Mouse (Mus musculus) forebrain, embryonic 11.5 days (tissue): Measurements from ENCODE around the gene Smyd2. TPM values are rescaled to one million over a fixed set of nuclear protein-coding genes. Genes with fewer than 3 reads are reported as not detected.

Source experiments
- ATAC-seq: fragments of 200-750 bp; cut with Nextera tagmentation; replicated peaks from 2 replicates; pipeline ENCODE4 v1.8.0; 2017; ENCODE audit warnings: moderate TSS enrichment; ENCODE audit not compliant: low FRiP score
- DNase-seq: peaks from one replicate; pipeline ENCODE4 v3.0.0-alpha.2; 2017; ENCODE audit warnings: low spot score
- H3K27ac ChIP-seq: fragments of 300-500 bp; sonication (generic); 2 replicates; pipeline ENCODE4 v1.5.1; 2014; ENCODE audit warnings: low read depth, low read length
- H3K27me3 ChIP-seq: fragments of 300-500 bp; sonication (generic); 2 replicates; pipeline ENCODE4 v1.6.1; 2014; ENCODE audit warnings: mild to moderate bottlenecking, low read length, mixed read lengths; ENCODE audit not compliant: control insufficient read depth, insufficient read depth
- H3K36me3 ChIP-seq: fragments of 300-500 bp; sonication (generic); 2 replicates; pipeline ENCODE4 v1.6.1; 2014; ENCODE audit warnings: mild to moderate bottlenecking, low read length, moderate library complexity, mixed read lengths; ENCODE audit not compliant: control insufficient read depth, insufficient read depth
- H3K4me1 ChIP-seq: fragments of 300-500 bp; sonication (generic); replicated peaks from 2 replicates; pipeline ENCODE4 v1.6.1; 2014; ENCODE audit warnings: low read length, mixed read lengths; ENCODE audit not compliant: control insufficient read depth, insufficient read depth
- H3K4me2 ChIP-seq: fragments of 300-500 bp; sonication (generic); 2 replicates; pipeline ENCODE4 v1.6.1; 2014; ENCODE audit warnings: low read depth, mild to moderate bottlenecking, low read length, moderate library complexity, mixed read lengths; ENCODE audit not compliant: severe bottlenecking
- H3K4me3 ChIP-seq: fragments of 300-500 bp; sonication (generic); 2 replicates; pipeline ENCODE4 v1.5.1; 2014; ENCODE audit warnings: low read depth, low read length
- H3K9ac ChIP-seq: fragments of 300-500 bp; sonication (generic); 2 replicates; pipeline ENCODE4 v1.6.1; 2014; ENCODE audit warnings: low read length
- H3K9me3 ChIP-seq: fragments of 300-500 bp; sonication (generic); 2 replicates; pipeline ENCODE4 v1.6.1; 2016; ENCODE audit warnings: low read length, mixed read lengths; ENCODE audit not compliant: control insufficient read depth
- WGBS: fragments of 180-500 bp; shearing (Covaris S2); extraction: QIAGEN DNeasy Blood & Tissue Kit; methylation state at CpG from one replicate; pipeline ENCODE4 v1.1.7; 2014; 5-methylcytosine and 5-hydroxymethylcytosine counted together
- polyA plus RNA-seq: library from polyadenylated mRNA; unstranded; fragments of >200 nt; fragmentation: Nextera tagmentation; extraction: Ambion mirVana; gene quantifications from 2 replicates; pipeline ENCODE4 v1.2.1, GENCODE M21; 2014

Gene Smyd2
- polyA plus RNA-seq, 1 experiment from 2014 or later, result 43.1 TPM

DNA sequence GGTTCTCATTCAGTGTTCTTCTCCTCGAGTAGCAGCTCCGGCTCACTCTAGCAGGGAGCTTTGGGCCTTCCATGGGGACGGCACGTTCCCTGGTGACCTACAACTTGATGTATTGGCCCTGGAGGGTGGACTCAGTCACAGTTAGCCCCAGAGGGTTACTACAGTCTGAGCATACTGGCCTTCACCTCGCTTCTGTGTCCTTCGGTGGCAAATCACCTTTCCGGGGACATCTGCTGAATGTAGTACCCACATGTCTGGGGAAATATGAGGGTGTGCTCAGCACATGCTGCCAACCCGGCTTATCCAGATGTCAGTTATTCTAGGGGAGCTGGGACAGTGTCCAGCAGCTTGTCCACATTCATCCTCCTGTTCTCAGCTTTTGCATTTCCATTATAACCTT is 48.6 kb downstream of the Smyd2 start:
- H3K9ac ChIP-seq, result no peak overlapping the region
- H3K9me3 ChIP-seq, result no peaks in the 10 kb centered on the region
- no peaks in the 10 kb centered on the region for H3K36me3 ChIP-seq
- no peak overlapping the region for H3K4me3 ChIP-seq
- no peak overlapping the region for H3K27ac ChIP-seq
- DNase-seq (no peak), ATAC-seq (no peak)
- H3K27me3 ChIP-seq, result no peaks in the 10 kb centered on the region
- H3K4me1 ChIP-seq, result no peaks in the 10 kb centered on the region
- WGBS, result 92% methylated on average over 8 of the region's 8 CpGs
- H3K4me2 ChIP-seq, result no peak overlapping the region

DNA sequence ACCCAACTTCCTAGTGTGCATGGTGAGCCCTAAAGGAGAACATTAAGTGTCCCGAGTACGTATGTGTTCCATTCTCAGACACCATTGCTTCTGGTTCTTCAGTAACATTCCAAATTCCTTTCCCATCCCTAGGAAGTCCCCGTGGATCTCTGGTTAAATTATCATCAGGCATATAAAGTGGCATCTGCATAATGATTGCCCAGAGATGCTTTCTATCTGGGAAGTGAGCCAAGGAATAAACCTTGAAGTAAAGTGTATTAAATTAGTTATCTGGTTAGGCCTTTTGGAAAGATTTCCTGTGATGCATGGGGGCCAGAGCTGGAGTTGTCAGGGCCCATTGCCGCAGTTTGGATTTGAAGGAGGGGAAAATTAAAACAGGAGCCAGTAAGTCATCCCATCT is 50.1 kb downstream of the Smyd2 start:
- Histone ChIP-seq H3K4me1 (no peaks in the 10 kb centered on the region), H3K36me3 (no peaks in the 10 kb centered on the region), H3K27me3 (no peaks in the 10 kb centered on the region), H3K4me3 (no peak overlapping the region), H3K9ac (no peak overlapping the region), H3K4me2 (no peak overlapping the region), H3K27ac (no peak overlapping the region), H3K9me3 (no peaks in the 10 kb centered on the region)
- 95% methylated on average over 4 of the region's 4 CpGs for WGBS
- ATAC-seq, result no peak
- no peak for DNase-seq

DNA sequence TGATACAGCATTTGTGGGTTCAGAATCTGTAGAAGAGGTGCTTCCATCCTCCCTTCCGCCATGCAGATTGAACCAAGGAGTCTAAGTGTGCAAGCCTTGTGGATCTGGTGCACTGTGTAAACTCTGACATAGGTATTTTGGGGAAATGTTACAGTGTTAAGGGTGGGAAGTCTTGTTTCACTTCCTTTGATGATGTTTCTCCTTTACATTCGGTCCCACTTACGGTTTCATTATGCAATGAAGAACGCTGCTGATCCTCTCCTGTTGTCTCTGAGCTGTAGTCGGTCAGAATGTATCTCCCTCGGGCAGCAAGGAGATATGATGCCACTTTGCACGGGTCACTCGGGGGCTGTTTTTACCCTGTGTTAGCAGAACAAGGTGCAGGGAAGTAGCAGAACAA is 50.5 kb downstream of the Smyd2 start:
- ATAC-seq (no peak), DNase-seq (no peak)
- Histone ChIP-seq H3K27me3 (no peaks in the 10 kb centered on the region), H3K36me3 (no peaks in the 10 kb centered on the region), H3K4me2 (no peak overlapping the region), H3K4me3 (no peak overlapping the region), H3K9me3 (no peaks in the 10 kb centered on the region), H3K4me1 (no peaks in the 10 kb centered on the region), H3K9ac (no peak overlapping the region), H3K27ac (no peak overlapping the region)
- WGBS, result 94% methylated on average over 8 of the region's 8 CpGs

DNA sequence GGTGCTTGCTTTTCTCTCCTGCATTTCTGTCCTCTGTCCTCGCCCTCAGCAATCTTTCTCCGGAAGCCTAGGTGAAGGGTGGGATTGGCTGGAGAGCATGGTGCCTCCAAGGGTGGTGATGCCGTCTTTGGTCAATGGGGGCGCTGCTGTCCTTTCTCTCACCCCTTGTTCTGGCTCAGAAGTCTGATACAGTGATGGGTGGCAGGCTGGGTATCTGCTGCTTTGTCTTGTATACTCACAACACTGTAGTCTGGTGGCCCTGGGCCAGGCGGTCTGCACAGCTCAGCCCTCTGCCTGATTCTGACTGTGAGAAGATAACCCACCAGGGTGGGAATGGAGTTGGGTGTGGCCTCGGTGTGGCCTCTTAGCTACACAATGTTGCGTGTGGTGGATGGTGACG is 51.6 kb downstream of the Smyd2 start:
- Histone ChIP-seq H3K4me2 (no peak overlapping the region), H3K9me3 (no peaks in the 10 kb centered on the region), H3K27me3 (no peaks in the 10 kb centered on the region), H3K9ac (no peak overlapping the region), H3K27ac (no peak overlapping the region), H3K36me3 (no peaks in the 10 kb centered on the region), H3K4me1 (no peaks in the 10 kb centered on the region), H3K4me3 (no peak overlapping the region)
- ATAC-seq, result no peak
- WGBS, result 79% methylated on average over 8 of the region's 8 CpGs
- DNase-seq, result no peak

DNA sequence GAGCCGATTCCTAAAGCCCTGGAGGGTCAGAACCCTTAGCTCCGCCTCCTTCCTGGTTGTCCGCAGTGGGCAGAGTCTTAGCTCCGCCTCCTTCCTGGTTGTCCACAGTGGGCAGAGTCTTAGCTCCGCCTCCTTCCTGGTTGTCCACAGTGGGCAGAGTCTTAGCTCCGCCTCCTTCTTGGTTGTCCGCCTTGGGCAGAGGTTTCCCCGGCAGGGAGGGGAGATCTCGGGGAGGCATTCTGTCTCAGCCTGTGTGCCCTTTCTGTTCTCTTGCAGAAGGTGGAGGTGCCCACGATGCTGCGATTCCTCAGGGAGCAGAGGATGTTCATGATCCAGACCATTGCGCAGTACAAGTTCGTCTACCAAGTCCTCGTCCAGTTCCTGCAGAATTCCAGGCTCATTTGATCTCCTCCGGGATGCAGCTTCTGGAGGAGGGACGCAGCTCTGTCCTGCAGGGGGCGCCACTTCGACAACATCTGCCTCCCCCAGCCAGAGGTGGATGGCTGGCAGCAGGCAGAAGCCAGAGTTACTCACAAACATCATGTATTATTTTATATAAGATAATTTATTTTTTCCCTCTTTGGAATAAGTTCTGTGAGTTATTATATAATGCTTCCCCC is 52.4 kb downstream of the Smyd2 start:
- no peak overlapping the region for H3K27ac ChIP-seq
- no peaks in the 10 kb centered on the region for H3K27me3 ChIP-seq
- no peaks in the 10 kb centered on the region for H3K4me1 ChIP-seq
- no peak overlapping the region for H3K4me2 ChIP-seq
- H3K4me3 ChIP-seq, result no peak overlapping the region
- no peak overlapping the region for H3K9ac ChIP-seq
- DNase-seq (no peak), ATAC-seq (peak; percentile 33; the same call in 1 of the 2 replicates)
- no peaks in the 10 kb centered on the region for H3K9me3 ChIP-seq
- 91% methylated on average over 18 of the region's 18 CpGs for WGBS
- H3K36me3 ChIP-seq, result no peaks in the 10 kb centered on the region

DNA sequence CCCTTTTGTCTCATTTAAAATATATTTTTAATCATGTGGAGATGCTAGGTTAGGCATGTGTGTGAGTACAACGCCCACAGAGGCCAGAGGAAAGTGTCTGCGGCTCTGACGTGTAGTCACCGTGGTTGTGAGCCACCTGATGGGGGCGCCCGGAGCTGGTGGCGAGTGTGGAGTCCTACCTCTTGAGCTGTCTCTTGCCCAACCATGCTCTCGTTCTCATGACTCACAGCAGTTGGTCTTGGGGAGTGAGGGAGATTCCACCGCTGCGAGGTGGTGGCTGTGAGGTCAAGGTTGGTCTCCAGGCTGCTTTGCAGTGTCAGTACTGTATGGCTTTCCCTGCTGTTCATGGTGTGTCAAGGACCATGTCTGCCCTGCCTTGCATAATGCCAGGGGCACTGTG is 54.1 kb downstream of the Smyd2 start:
- H3K36me3 ChIP-seq, result no peaks in the 10 kb centered on the region
- no peak overlapping the region for H3K27ac ChIP-seq
- no peak overlapping the region for H3K4me2 ChIP-seq
- H3K9me3 ChIP-seq, result no peaks in the 10 kb centered on the region
- peak; percentile 46 for DNase-seq
- 87% methylated on average over 10 of the region's 10 CpGs for WGBS
- H3K27me3 ChIP-seq, result no peaks in the 10 kb centered on the region
- no peak overlapping the region for H3K4me3 ChIP-seq
- H3K9ac ChIP-seq, result no peak overlapping the region
- H3K4me1 ChIP-seq, result no peaks in the 10 kb centered on the region
- ATAC-seq, result no peak

DNA sequence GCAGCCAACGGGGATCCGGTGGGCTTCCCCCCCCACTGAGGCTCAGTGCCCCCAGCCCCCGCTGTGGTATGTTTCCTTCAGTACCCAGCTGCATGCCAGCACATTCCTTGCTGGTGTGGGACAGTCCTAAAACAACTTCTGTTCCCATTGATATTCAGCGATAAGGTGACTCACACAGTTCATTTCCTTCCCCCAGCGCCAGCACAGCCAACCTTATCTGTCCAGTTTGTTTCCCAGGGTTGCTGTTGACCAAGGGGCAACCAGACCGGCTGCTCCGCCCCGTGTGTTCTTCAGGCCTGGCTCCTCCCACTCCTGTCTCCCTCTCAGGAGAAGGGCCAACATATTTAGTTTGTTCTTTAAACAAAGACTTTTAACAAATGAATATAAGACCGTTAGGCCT is 54.7 kb downstream of the Smyd2 start:
- no peak overlapping the region for H3K27ac ChIP-seq

DNA sequence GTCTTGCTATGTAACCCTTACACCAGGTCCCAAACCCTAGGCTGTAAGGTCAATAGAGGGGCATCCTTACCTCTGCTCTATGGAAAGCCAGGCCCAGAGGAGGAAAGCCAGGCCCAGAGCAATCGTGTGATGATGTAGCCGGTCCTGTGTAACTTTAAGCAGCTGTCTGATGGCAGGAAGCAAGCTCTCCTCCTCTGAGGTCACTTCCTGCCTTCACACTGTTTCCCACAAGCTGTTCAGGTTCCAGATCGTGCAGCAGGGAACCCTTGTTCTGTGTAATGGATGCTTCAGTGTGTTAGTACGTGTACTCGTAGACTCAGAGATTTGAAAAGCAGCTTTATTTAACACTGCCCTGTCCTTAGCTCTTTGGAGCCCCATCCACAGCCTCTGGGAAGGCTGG is 55.1 kb downstream of the Smyd2 start:
- H3K4me1 ChIP-seq, result no peaks in the 10 kb centered on the region
- H3K27ac ChIP-seq, result no peak overlapping the region
- DNase-seq (no peak), ATAC-seq (no peak)
- no peaks in the 10 kb centered on the region for H3K9me3 ChIP-seq
- no peaks in the 10 kb centered on the region for H3K27me3 ChIP-seq
- no peak overlapping the region for H3K4me3 ChIP-seq
- 73% methylated on average over 5 of the region's 5 CpGs for WGBS
- no peak overlapping the region for H3K9ac ChIP-seq
- no peak overlapping the region for H3K4me2 ChIP-seq
- no peaks in the 10 kb centered on the region for H3K36me3 ChIP-seq

More for the DNA sequence above, 54.7 kb downstream of the Smyd2 start:
- Histone ChIP-seq H3K4me3 (no peak overlapping the region), H3K27me3 (no peaks in the 10 kb centered on the region), H3K9ac (no peak overlapping the region), H3K9me3 (no peaks in the 10 kb centered on the region), H3K4me2 (no peak overlapping the region), H3K4me1 (no peaks in the 10 kb centered on the region), H3K36me3 (no peaks in the 10 kb centered on the region)
- ATAC-seq, result no peak
- 76% methylated on average over 9 of the region's 9 CpGs for WGBS
- DNase-seq, result no peak

DNA sequence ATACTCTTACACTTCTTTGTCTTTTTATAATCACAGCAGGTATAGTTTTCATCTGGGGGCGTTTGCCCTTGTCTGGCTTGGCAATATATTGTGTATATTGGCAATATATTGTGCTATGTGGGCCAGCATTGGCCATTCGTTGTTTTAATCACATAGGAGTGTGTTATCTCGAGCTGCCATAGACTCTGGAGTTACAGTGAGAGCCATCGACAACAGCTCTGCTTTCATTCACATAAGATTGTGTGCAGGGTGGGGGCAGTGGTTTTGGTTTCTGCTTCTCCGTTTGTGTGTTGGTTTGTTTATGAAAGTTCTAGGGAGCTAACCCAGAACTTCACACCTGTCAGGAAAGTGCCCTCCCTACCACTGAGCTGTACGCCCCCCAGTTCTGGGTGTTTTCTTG is 55.5 kb downstream of the Smyd2 start:
- Histone ChIP-seq H3K27me3 (no peaks in the 10 kb centered on the region), H3K4me2 (no peak overlapping the region), H3K27ac (no peak overlapping the region), H3K9me3 (no peaks in the 10 kb centered on the region), H3K9ac (no peak overlapping the region), H3K4me3 (no peak overlapping the region), H3K4me1 (no peaks in the 10 kb centered on the region), H3K36me3 (no peaks in the 10 kb centered on the region)
- DNase-seq (no peak), ATAC-seq (no peak)
- WGBS, result 86% methylated on average over 6 of the region's 6 CpGs
